Mouse (Mus musculus) testis, postnatal 14 days (tissue): ENCODE measurements around the gene Wdfy3.
A peak's percentile ranks its signal among the peaks of the same experiment; 100 is the strongest.

Experiments
- DNase-seq: peaks from one replicate; pipeline ENCODE4 v3.0.0; 2021; ENCODE audit warnings: low spot score

Wdfy3 gene

DNA sequence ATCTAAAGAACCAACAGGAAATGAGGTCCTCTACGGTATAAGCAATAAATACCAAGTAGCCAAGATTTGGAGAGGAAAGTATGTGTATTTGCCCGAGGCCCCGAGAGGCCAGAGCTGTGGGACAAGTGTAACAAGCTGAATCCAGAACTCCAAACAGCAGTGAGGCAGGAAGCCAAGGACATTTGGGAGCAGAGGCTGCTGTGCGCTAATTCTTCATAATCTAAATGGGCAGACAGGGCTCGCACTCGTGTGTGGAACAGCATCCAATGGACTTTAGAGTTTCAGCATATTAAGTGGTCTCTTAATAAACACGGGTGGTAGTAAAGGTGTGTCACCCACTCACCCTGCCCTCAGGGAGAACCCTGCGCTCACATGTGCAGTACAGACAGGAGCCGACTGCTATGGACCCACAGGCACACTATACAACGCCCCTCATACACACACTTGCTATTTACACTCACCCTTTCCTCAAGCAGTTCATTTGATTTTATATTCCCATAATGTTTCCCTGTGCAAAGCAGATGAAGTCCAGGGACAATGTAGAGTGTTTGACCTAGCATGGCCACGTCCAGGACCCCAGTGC lies 15.1 kb downstream of the Wdfy3 start:
- DNase-seq = no peak

DNA sequence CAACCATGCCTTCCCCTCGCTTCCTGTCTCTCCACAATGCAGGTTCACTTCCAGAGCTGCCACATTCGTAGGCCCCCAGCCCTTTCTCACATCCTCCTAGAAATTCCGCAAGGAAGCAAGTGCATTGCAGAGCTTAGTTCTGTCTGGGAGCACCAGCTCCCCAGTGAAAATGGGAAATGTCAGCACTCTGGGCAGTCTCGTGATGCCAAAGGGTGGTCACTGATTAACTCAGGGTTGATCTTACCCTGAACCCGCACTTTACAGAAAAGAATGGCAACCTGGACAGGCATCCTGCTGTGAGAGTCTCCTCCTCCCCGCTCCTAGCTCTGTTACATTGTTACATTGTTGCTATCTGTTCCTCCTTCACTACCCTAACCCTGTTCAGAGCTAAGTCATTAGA lies 16.8 kb downstream of the Wdfy3 start:
- DNase-seq = peak; percentile 61

DNA sequence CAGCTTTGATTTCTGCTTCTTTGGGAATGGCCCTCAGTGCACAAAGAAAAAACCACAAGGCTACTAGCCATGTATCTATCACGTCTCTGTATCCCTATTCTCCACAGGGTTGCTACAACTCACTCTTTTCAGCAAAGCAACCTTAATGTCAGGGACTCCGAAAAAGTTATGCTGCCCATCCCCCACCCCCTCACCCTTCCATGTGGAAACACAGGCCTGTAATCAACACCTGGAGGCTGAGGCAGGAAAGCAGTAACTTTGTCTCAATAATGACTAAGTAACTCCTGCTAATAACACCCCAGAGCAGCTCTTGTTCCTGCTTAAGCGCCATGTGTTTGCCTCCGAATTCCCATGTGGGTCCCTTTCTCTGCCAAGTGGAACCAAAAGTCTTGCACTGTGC lies 17.3 kb downstream of the Wdfy3 start:
- DNase-seq = peak; percentile 67

- DNase-seq = no peak
These were observed 19.0 kb downstream of the Wdfy3 start for GRCm38 (mm10) chr5:102050677-102051076.

DNA sequence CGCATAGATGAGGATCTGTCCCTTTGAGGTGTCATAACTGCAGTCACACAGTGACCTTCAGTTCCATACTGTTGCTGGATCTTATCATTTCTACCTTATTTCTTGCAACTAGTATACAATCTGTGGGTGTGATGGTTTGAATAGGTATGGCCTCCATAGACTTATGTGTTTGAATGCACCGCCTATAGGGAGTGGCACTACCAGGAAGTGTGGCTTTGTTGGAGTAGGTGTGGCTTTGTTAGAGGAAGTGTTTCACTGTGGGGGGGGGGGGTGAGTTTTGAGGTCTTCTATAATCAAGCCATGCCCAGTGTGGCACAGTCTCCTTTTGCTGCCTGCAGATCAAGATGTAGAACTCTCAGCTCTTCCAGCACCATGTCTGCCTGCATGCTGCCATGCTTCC lies 21.3 kb downstream of the Wdfy3 start:
- no peak for DNase-seq

- DNase-seq = no peak
These were observed 23.1 kb downstream of the Wdfy3 start for GRCm38 (mm10) chr5:102046617-102047116.

- DNase-seq = no peak
These were observed 23.8 kb downstream of the Wdfy3 start for GRCm38 (mm10) chr5:102045636-102046616.

DNA sequence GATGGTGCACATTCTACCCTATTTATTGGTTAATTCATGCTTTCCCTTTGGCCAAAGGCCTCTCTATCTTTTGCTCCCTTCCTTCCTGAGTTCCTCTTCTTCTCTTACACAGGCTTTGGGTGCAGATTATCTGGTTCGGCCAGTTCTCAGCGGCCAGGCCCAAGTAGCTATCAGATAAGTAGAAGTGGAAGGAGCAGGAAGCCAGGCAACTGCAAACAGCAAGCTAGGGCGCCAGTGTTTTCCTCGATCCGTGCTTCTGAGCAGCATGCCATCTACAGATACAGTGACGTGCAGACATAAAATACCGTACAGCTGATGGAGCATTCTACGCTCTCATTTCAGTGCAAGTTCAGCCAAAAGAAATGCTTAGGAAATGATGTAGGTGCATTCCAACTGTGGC lies 24.5 kb downstream of the Wdfy3 start:
- DNase-seq = no peak

DNA sequence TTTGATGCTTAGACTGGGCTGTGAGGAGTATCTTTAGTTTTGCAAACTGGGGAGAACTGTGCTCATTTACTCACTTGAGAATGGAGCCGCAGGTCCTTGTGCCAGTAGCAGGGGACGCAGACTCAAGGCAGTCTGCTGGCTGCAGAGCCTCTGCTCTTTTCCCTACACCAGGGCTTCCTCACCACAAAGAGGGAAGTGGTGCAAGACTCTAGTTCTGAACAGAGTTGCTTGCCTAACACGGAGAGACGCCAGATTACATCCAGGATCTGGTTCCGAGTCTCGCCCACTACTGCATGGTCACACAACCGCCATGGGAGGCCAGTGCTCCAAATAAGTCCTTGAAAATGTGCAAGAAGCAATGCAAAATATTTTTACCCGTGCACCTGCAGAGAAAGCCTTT lies 36.4 kb downstream of the Wdfy3 start:
- no peak for DNase-seq

- no peak for DNase-seq
These were observed 37.0 kb downstream of the Wdfy3 start for GRCm38 (mm10) chr5:102032594-102033240.

DNA sequence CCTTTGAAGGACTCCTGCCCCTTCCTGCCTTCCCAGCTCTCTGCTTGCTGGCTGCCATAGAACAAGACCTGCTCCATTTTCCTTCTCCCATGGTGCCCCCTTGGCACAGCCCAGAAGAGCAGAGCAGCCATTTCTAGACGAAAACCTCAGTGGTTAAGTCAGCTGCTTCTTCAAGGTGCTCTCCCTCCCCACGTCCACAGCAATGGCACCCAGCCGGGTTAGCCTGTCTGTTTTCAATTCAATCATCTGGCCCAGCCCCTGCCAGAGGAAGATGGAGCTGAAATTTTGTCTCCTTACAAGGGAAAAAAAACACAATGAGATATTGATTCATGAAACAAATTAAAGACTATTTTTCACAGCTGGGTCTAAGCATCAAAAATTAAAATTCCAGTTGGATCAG lies 37.5 kb downstream of the Wdfy3 start:
- no peak for DNase-seq

GRCm38 (mm10) chr5:102023376-102023775 lies 46.3 kb downstream of the Wdfy3 start:
- DNase-seq = peak; percentile 36

GRCm38 (mm10) chr5:102022018-102022898 lies 47.5 kb downstream of the Wdfy3 start:
- DNase-seq = no peak

- DNase-seq = no peak
These were observed 55.5 kb downstream of the Wdfy3 start for GRCm38 (mm10) chr5:102014235-102014634.

DNA sequence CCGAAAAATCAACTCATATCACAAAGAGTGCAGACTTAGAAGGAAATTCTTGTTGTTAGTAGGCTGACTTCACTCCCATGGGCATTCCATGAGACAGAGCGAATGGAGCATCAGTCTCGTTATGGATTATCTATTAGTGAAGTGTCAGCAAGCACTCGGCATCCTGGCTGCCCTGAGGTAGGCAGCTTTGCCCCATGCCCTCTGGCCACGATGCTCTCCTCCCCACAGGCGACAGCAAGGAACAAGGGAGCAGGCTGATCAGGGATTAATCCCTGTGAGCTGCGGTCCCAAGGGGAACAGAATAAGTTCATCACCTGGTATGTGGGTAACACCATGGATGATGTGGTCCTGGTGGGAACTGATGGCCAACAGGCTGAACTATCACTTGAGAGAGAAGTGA lies 55.9 kb downstream of the Wdfy3 start:
- DNase-seq = no peak

- DNase-seq = no peak
These were observed 58.8 kb downstream of the Wdfy3 start for GRCm38 (mm10) chr5:102010961-102011360.

- no peak for DNase-seq
These were observed 60.1 kb downstream of the Wdfy3 start for GRCm38 (mm10) chr5:102009606-102010005.

DNA sequence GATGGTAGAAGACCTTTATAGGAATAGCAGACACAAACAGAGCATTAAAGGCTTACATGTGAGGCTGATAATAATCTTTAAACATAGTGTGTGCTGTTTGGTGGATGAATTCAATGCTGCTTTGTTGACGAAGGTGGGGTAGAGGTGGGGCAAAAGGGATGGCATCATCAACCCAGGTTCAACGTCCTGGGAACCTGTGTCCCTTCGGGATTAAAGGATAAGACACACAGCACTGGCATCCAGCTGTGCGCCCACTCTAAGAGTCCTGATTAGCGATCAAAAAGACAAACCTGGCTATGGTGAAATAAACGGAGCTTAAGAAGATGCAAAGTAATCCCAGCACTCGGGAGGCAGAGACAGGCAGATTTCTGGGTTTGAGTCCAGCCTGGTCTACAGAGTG lies 61.0 kb downstream of the Wdfy3 start:
- no peak for DNase-seq

DNA sequence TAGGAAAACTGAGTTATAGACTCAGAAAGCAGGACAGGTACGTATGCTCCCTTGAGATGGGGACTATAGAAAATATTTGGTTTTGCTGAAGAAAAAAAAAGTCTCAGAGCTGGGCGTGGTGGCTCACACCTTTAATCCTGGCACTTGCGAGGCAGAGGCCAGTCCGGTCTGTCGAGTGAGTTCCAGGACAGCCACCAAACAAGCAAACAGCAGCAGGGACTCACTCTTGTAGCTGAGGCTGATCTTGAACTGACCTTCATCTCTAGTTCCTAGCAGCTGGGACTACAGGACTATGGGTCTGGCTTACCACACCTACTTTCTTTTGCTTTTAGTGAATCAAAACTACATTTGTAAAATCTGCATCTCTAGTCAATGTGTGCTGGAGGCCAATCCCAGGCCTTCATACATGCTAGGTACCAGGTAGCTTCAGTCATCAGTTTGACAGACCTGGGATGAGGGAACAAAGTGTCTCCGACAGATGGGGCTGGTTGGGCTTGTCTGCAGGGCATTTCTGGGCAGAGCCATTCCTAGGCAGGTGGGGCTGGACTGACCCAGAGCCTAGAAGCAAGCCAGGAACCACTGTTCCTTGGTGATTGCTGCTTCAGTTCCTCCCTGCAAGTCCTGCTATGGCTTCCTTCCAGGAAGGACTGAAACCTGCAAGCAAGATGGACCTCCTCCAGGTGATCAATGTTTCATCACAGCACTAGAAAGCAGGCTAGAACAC lies 63.3 kb downstream of the Wdfy3 start:
- DNase-seq = no peak

- DNase-seq = peak; percentile 13
These were observed 66.3 kb downstream of the Wdfy3 start for GRCm38 (mm10) chr5:102003371-102003770.

- DNase-seq = no peak
These were observed 68.7 kb downstream of the Wdfy3 start for GRCm38 (mm10) chr5:102001026-102001425.
